Mouse (Mus musculus): Measurements from ENCODE around the gene Ahcyl1. TPM values are rescaled to one million over a fixed set of nuclear protein-coding genes. Genes with fewer than 3 reads are reported as not detected.

The Ahcyl1 gene
- polyA plus RNA-seq, 1 experiment from 2014 or later = 73.5 TPM

- WGBS = 86% methylated on average over 1 of the region's 1 CpGs
- no peak for ATAC-seq (ENCODE audit: insufficient read depth, low FRiP score, low read depth)
- Histone ChIP-seq H3K27me3 (replicated peaks) (no peaks in the 10 kb centered on the region), H3K4me2 (no peak overlapping the region), H3K4me1 (0 out of 2 replicates have a peak, but pooled peaks cover 2% of the 10 kb centered on the region), H3K4me3 (replicated peaks) (no peak overlapping the region), H3K9ac (no peak overlapping the region), H3K9me3 (no peaks in the 10 kb centered on the region), H3K36me3 (no peaks in the 10 kb centered on the region), H3K27ac (no peak overlapping the region)
Observed at GRCm38 (mm10) chr3:107701767-107702394, 5.5 kb upstream of the Ahcyl1 start.

GRCm38 (mm10) chr3:107700625-107701024 lies 4.3 kb upstream of the Ahcyl1 start:
- Histone ChIP-seq H3K4me1 (0 out of 2 replicates have a peak, but pooled peaks cover 5% of the 10 kb centered on the region), H3K9ac (no peak overlapping the region), H3K27ac (no peak overlapping the region), H3K9me3 (no peaks in the 10 kb centered on the region), H3K4me2 (no peak overlapping the region), H3K27me3 (replicated peaks) (no peaks in the 10 kb centered on the region), H3K4me3 (replicated peaks) (no peak overlapping the region), H3K36me3 (no peaks in the 10 kb centered on the region)
- WGBS = 83% methylated on average over 2 of the region's 2 CpGs
- ATAC-seq (ENCODE audit: insufficient read depth, low FRiP score, low read depth) = no peak

GRCm38 (mm10) chr3:107696910-107697309 lies 550 bp upstream of the Ahcyl1 start:
- H3K4me3 ChIP-seq (replicated peaks) = peak overlapping the region; percentile 15; the same call in 1 of the 2 replicates
- no peak overlapping the region for H3K27ac ChIP-seq
- no peak overlapping the region for H3K9ac ChIP-seq
- peak; percentile 3; the same call in 1 of the 2 replicates for ATAC-seq (ENCODE audit: insufficient read depth, low FRiP score, low read depth)
- H3K27me3 ChIP-seq (replicated peaks) = no peaks in the 10 kb centered on the region
- WGBS = 20% methylated on average over 3 of the region's 3 CpGs
- H3K4me1 ChIP-seq = peaks cover 19% of the 10 kb centered on the region
- H3K4me2 ChIP-seq = peak overlapping the region; percentile 40
- H3K9me3 ChIP-seq = no peaks in the 10 kb centered on the region
- no peaks in the 10 kb centered on the region for H3K36me3 ChIP-seq

- Histone ChIP-seq H3K27ac (peak overlapping the region; percentile 90), H3K27me3 (replicated peaks) (no peaks in the 10 kb centered on the region), H3K4me2 (peak overlapping the region; percentile 73), H3K36me3 (no peaks in the 10 kb centered on the region), H3K9ac (peak overlapping the region; percentile 90), H3K4me1 (peaks cover 19% of the 10 kb centered on the region), H3K4me3 (replicated peaks) (peak overlapping the region; percentile 85), H3K9me3 (no peaks in the 10 kb centered on the region)
- ATAC-seq (ENCODE audit: insufficient read depth, low FRiP score, low read depth) = no peak
- 4% methylated on average over 16 of the region's 16 CpGs for WGBS
Observed at GRCm38 (mm10) chr3:107695219-107695947, 977 bp downstream of the Ahcyl1 start.

- no peak overlapping the region for H3K27ac ChIP-seq
- H3K36me3 ChIP-seq = no peaks in the 10 kb centered on the region
- H3K4me1 ChIP-seq = peaks cover 23% of the 10 kb centered on the region
- no peaks in the 10 kb centered on the region for H3K9me3 ChIP-seq
- no peak for ATAC-seq (ENCODE audit: insufficient read depth, low FRiP score, low read depth)
- H3K4me2 ChIP-seq = peak overlapping the region; percentile 73
- peak overlapping the region; percentile 85 for H3K4me3 ChIP-seq (replicated peaks)
- 53% methylated on average over 2 of the region's 2 CpGs for WGBS
- no peak overlapping the region for H3K9ac ChIP-seq
- no peaks in the 10 kb centered on the region for H3K27me3 ChIP-seq (replicated peaks)
Observed at GRCm38 (mm10) chr3:107694256-107694900, 2.0 kb downstream of the Ahcyl1 start.

- 66% methylated on average over 2 of the region's 2 CpGs for WGBS
- Histone ChIP-seq H3K9me3 (no peaks in the 10 kb centered on the region), H3K36me3 (no peaks in the 10 kb centered on the region), H3K9ac (no peak overlapping the region), H3K4me1 (peaks cover 21% of the 10 kb centered on the region), H3K27ac (no peak overlapping the region), H3K4me2 (no peak overlapping the region), H3K27me3 (replicated peaks) (no peaks in the 10 kb centered on the region), H3K4me3 (replicated peaks) (no peak overlapping the region)
- ATAC-seq (ENCODE audit: insufficient read depth, low FRiP score, low read depth) = no peak; the same call in 1 of the 2 replicates
Observed at GRCm38 (mm10) chr3:107690366-107690765, 6.0 kb downstream of the Ahcyl1 start.

- Histone ChIP-seq H3K9me3 (no peaks in the 10 kb centered on the region), H3K4me3 (replicated peaks) (no peak overlapping the region), H3K9ac (no peak overlapping the region), H3K27me3 (replicated peaks) (no peaks in the 10 kb centered on the region), H3K27ac (no peak overlapping the region), H3K4me1 (peaks cover 12% of the 10 kb centered on the region), H3K4me2 (no peak overlapping the region), H3K36me3 (no peaks in the 10 kb centered on the region)
- no peak for ATAC-seq (ENCODE audit: insufficient read depth, low FRiP score, low read depth)
Observed at GRCm38 (mm10) chr3:107689245-107689644, 7.1 kb downstream of the Ahcyl1 start.

- no peaks in the 10 kb centered on the region for H3K27me3 ChIP-seq (replicated peaks)
- H3K4me1 ChIP-seq = peaks cover 7% of the 10 kb centered on the region; the same call in 1 of the 2 replicates
- H3K36me3 ChIP-seq = no peaks in the 10 kb centered on the region
- H3K27ac ChIP-seq = no peak overlapping the region
- no peak overlapping the region for H3K9ac ChIP-seq
- no peak overlapping the region for H3K4me3 ChIP-seq (replicated peaks)
- H3K4me2 ChIP-seq = no peak overlapping the region
- WGBS = 36% methylated on average over 1 of the region's 1 CpGs
- H3K9me3 ChIP-seq = no peaks in the 10 kb centered on the region
- no peak for ATAC-seq (ENCODE audit: insufficient read depth, low FRiP score, low read depth)
Observed at GRCm38 (mm10) chr3:107688236-107688635, 8.1 kb downstream of the Ahcyl1 start.

GRCm38 (mm10) chr3:107686276-107686977 lies 9.9 kb downstream of the Ahcyl1 start:
- no peak overlapping the region for H3K4me3 ChIP-seq (replicated peaks)

GRCm38 (mm10) chr3:107685652-107686051 lies 10.7 kb downstream of the Ahcyl1 start:
- H3K4me1 ChIP-seq = peaks cover 14% of the 10 kb centered on the region; the same call in 1 of the 2 replicates
- no peak overlapping the region for H3K27ac ChIP-seq
- H3K9ac ChIP-seq = no peak overlapping the region
- no peak overlapping the region for H3K4me3 ChIP-seq (replicated peaks)
- no peak for ATAC-seq (ENCODE audit: insufficient read depth, low FRiP score, low read depth)
- H3K4me2 ChIP-seq = no peak overlapping the region
- H3K27me3 ChIP-seq (replicated peaks) = no peaks in the 10 kb centered on the region
- 60% methylated on average over 2 of the region's 2 CpGs for WGBS
- no peaks in the 10 kb centered on the region for H3K36me3 ChIP-seq
- H3K9me3 ChIP-seq = no peaks in the 10 kb centered on the region

More at GRCm38 (mm10) chr3:107686276-107686977, 9.9 kb downstream of the Ahcyl1 start:
- Histone ChIP-seq H3K36me3 (no peaks in the 10 kb centered on the region), H3K27ac (no peak overlapping the region), H3K9ac (no peak overlapping the region), H3K9me3 (no peaks in the 10 kb centered on the region), H3K4me2 (no peak overlapping the region), H3K4me1 (peaks cover 7% of the 10 kb centered on the region; the same call in 1 of the 2 replicates), H3K27me3 (replicated peaks) (no peaks in the 10 kb centered on the region)
- WGBS = 74% methylated on average over 3 of the region's 3 CpGs
- ATAC-seq (ENCODE audit: insufficient read depth, low FRiP score, low read depth) = no peak

GRCm38 (mm10) chr3:107683587-107683986 lies 12.8 kb downstream of the Ahcyl1 start:
- Histone ChIP-seq H3K9ac (no peak overlapping the region), H3K27me3 (replicated peaks) (no peaks in the 10 kb centered on the region), H3K4me2 (no peak overlapping the region), H3K9me3 (no peaks in the 10 kb centered on the region), H3K36me3 (no peaks in the 10 kb centered on the region), H3K4me3 (replicated peaks) (no peak overlapping the region), H3K27ac (no peak overlapping the region), H3K4me1 (peaks cover 16% of the 10 kb centered on the region; the same call in 1 of the 2 replicates)
- 92% methylated on average over 1 of the region's 1 CpGs for WGBS
- no peak for ATAC-seq (ENCODE audit: insufficient read depth, low FRiP score, low read depth)
